Mouse (Mus musculus) testis, postnatal 10 days (tissue): Measurements from ENCODE around the gene Dpf3.

Experiments
- DNase-seq: peaks from one replicate; pipeline ENCODE4 v3.0.0; 2021; ENCODE audit warnings: low spot score

The Dpf3 gene

DNA sequence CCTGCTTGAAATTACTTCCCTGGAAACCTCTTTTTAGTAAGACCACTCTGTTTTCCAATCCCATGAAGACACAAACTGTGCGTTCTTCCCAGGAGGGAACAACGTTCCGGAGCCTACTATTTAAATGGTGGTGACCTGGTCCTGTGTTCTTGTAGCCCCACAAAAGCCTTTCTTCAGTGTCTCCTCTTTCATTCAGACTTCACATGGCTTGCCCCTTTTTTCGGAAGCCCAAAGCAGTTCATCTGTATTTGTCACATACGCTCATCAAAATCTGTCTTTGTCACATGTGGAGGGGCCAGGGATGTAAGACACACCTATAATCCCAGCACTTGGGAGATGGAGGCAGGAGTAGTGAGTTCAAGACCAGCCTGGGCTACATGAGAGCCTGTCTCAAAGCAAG is 73.8 kb downstream of the Dpf3 start:
- DNase-seq, result no peak

- DNase-seq, result peak; percentile 38
These were observed 75.6 kb downstream of the Dpf3 start for GRCm38 (mm10) chr12:83411721-83412521.

DNA sequence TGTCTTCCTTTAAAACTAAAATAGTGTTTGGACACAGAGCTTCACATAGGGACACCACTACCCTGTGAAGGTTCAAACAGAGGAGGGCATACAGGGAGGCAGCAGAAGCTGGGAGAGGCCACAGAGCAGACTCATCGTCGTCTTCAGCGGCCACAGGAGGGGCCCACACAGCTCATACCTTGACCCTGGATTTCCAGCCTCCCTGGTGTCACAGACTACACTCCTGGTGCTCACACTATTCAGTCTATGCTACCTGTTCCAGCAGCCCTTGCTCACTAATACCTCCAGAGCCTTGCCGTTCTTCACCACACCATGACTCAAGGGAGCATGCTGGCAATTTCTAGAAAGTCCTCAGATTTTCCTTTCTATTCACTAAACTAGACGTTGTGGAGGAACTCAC is 76.5 kb downstream of the Dpf3 start:
- no peak for DNase-seq

DNA sequence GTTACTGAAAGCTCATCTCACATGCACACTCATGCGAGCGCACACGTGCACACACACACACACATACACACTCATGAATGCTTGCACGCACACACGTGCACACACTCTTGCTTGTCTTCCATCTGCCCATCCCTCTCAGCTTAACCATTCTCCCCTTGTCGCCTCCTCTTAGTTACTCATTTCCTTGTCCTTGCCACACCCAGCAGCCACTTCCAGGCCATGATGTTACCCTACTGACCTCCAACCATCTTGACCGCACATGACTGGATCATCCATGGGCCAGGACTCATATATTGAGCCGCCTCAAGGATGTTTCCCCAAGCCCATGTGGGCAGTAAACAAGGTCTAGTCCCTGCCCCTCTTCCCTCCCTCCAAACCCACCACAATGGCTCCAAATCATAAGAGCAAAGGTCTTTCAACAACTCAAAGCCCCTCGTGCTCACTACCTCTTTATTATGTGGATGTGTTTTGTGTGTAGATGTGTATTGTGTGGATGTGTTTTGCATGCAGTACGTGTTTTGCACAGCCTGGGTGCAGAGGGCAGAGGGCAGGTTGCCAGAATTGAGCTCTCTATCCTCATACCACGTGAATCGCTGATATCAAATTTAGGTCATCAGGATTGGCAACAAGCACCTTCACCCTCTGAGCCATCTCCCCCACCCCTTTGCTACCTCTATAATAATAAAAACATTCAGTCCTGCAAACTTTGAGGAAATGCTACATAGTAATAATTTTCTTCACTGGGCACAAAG is 82.0 kb downstream of the Dpf3 start:
- DNase-seq, result peak; percentile 77

DNA sequence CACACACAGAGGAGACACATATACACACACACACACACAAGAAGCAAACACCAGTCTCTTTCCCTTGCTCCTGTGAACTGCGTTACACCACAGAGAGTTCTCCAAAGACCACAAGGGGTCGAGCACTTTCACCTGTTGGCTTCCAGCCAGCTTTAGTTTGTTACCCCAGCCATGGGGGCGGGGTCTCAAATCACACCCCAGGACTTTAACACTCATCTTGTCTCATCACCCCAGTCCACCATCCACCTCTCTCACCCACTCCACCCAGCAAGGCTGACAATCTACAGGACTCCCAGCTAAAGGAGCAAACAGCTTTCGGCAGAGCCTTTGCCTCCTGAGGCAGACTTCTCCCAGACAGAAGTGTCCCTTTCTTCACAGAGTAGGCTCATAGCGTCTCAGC is 85.2 kb downstream of the Dpf3 start:
- no peak for DNase-seq

GRCm38 (mm10) chr12:83392011-83392410 is 95.5 kb downstream of the Dpf3 start:
- DNase-seq, result no peak

DNA sequence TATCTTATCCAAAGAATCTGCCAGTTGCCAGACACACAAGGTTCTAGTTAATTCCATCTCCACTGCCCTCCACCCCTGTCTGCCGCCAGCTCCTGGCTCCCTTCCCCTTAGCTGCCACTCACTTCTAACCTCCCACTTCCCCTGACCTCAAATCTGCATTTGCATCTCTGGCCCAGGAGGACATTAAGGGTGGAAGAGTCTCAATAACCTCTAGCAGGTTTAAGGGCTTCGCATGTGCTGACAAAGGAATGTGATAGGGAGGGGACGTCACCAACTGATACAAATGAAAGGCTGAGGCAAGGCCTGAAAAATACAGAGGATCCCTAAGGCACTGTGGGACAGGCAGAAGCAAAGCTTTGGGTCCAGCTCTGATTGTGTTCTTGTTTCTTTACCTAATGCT is 100.0 kb downstream of the Dpf3 start:
- DNase-seq, result no peak

DNA sequence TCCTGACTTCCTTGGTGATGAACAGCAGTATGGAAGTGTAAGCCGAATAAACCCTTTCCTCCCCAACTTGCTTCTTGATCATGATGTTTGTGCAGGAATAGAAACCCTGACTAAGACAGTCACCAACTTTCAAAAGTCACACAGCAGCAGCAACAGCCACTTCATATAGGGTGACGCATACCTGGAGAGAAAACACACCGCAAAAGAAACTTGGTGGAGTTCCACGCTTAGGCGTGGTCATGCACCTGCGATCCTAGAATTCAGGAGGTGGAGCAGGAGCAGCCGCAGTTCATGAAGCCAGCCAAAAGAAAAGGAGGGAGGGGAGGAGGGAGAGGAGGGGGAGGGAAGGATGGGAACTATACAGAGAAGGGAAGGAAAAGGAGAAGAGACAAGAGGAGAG is 106.4 kb downstream of the Dpf3 start:
- DNase-seq, result no peak

DNA sequence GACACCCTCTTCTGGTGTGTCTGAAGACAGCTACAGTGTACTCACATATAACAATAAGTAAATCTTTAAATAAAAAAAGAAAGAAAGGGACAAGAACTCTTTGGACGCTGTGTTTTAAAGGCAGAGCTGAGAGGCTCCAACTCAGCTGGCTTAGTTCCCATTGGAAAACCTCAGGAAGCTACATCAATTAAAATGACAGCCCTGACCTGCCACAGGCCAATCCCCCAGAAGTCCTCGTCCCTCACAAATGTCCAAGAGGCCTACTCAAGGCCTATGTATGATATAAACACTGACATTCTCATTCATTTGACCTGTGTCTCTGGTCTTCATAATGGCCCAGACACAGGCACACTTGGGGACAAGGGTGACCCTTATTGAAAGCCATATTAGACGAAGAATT is 107.5 kb downstream of the Dpf3 start:
- DNase-seq, result no peak

GRCm38 (mm10) chr12:83375015-83375831 is 112.3 kb downstream of the Dpf3 start:
- no peak for DNase-seq

DNA sequence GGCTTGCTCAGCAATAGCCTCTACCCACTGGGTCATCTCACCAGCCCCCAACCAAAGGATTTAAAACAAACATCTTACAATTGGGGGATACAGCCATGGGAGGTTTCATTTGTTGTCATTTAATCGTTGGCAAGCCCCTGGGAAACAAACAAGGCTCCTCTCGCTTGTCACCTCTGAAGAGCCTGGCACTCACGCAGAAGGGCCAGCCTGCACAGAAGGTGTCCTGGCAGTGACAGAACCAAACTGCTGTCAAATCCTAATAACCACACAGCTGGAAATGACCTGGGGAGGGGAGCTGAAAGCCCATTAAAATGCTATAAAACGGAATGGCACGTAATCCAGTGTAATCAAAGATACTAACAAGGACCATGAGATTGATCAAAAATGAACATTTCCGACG is 114.4 kb downstream of the Dpf3 start:
- no peak for DNase-seq

DNA sequence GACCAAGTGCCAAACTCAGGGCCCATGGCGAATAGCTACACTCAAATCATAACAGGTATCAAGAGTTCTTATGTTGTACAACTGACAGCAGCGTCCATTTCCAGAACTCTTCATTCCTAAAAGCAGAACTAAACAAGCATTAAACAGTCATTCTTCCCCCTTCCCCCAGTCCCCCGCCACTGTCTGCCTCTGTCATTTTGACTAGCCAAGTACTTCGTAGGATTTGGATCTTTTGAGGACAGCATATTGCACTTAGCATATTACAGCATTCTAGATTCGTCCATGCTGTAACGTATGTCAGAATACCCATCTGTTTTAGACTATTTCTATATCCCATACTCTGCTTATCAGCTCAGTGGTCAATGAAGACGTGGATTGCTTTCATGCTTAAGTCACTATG is 115.2 kb downstream of the Dpf3 start:
- no peak for DNase-seq

- DNase-seq, result peak; percentile 42
These were observed 117.3 kb downstream of the Dpf3 start for GRCm38 (mm10) chr12:83370221-83370620.

DNA sequence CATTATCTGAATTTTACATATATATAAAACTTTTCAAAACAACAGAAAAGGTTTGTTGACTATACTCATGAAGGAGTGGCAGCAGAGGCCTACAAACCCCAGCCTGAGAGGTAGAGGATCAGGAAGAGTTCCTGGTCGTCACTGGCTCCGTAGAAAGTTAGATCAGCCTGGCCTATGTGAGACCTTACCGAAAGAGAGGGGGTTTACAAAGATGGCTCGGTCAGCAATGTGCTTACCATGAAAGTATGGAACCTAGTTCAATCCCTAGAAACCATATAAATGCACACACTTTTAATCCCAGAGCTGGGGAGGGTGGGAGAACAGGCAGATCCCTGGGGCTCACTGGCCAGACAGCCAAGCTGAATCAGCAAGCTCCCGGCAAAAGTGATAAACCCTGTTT is 118.1 kb downstream of the Dpf3 start:
- no peak for DNase-seq

- DNase-seq, result no peak
These were observed 120.0 kb downstream of the Dpf3 start for GRCm38 (mm10) chr12:83367486-83367885.

DNA sequence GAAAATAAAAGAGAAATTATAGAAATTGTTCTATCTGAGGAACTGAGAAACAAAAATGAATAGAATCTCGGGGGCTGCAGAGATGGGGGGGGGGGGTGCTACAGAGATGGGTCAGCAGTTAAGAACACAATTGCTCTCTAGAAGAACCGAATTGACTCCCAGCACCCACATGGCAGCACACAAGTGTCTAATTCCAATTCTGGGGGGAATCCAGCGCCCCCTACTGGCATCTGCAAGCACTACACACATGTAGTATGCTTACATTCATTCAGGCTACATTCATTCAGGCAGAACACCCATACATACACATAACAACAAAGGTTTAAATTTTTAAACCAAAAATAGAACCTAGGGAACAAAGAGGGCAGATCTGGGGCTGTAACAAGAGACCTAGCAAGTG is 122.7 kb downstream of the Dpf3 start:
- DNase-seq, result peak; percentile 39

DNA sequence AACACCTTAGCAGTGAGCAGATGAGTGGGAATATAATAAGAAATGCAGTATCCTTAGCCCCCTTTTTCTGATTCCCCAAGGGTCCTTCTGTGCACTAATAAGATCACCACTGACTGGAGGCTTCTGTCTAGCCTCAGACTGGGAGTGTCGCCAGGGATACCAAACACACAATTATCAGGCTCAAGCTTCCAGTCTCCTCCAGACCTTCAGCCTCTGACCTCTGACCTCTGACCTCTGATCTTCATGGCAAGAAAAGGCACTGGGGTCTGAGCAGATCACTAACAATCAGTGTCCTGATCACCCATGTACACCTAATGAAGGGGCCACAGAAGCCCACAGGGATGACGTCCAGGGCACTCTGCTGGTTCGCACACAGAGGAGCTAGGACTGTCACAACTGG is 125.7 kb downstream of the Dpf3 start:
- DNase-seq, result no peak

DNA sequence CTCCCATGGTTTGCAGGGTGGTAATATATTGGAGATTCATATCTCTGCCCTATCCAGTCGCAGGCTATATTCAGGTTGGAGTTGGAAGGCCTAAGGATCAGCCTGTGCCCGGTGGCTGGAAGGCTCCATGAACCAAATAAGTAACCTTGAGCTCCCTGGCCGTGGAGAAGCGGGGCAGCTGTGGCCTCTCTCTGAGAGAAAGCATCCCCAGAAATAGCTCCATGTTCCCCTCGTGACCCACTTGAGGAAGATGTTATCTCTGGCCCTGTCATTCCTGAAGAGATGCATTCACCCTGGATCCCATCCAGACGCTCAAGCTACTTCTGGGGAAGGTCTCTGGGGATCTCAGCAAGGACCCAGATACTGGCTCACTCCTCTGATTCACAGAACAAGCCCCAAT is 134.9 kb downstream of the Dpf3 start:
- no peak for DNase-seq

DNA sequence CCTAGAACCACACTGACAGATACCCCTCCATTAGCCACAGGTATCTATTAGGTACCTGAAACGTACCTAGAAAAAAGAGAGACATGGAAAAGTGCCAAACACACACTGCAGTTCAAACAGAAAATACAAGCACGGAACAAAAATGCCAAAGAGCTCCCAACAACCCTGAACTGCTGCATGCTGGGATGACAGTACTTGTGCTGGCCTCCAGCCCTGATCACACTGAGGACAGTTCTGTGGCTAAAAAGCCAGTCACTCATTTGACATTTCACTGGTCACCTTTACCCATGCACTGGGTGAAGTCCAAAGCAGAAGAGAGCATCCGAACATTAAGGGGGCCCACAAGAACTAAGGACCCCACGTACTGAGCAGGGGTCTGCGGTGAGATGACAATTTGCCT is 137.8 kb downstream of the Dpf3 start:
- no peak for DNase-seq

DNA sequence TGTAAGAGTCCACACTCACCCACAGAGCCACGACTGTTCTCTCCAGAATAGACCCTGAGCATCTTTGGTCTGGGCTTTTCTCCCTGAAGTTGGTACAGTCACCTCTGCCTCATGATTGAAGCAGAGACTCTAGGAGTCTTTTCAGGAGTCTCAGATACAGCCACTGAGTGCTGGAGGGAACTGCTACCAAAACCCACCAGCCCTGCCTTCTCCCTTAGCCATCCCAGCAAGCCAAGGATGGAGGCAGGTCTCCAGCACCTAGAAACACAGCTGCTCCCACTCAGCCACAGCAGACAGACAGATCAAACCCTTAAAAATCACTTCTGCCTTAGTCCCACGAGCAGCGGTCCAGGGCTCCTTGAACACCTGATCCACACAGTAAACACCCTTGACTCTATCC is 139.3 kb downstream of the Dpf3 start:
- DNase-seq, result no peak

DNA sequence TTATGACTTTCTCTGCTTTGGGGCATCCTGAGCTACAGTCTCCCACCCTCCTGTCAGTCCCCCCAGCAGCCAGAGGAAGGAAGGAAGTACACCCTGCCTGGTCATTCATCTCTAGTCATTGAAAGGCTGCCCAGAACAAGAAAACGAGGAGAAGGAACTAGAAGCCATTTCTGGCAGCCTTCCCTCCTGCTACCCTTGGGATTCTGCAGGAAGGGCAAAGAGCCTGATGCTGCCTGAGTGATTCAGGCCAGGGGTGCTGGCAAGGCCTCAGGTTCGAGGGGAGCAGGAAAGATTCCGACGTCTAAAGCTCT is 144.7 kb downstream of the Dpf3 start:
- peak; percentile 43 for DNase-seq

GRCm38 (mm10) chr12:83342035-83342874 is 145.3 kb downstream of the Dpf3 start:
- DNase-seq, result peak; percentile 40
